Comparison of ENCODE assay signal across 8 mouse cellular contexts in genomic region chr12:111162312-111163061, GRCm38 (mm10). TPM values are rescaled to one million over a fixed set of nuclear protein-coding genes. Genes with fewer than 3 reads are reported as not detected.
DNase-seq lines count a peak whose midpoint lies in the region; ATAC-seq lines count a peak whose summit lies in the region.

No protein-coding gene starts in this region.

- peak; percentile 14; the same call in 1 of the 2 replicates for ATAC-seq in kidney, embryonic 16.5 days (ENCODE audit: low FRiP score, low TSS enrichment)
- no peak for ATAC-seq in liver, embryonic 16.5 days (ENCODE audit: low read depth)

- no peaks in the 10 kb centered on the region for H3K36me3 ChIP-seq in kidney, embryonic 16.5 days (ENCODE audit: insufficient read depth, low read length)
- no peaks in the 10 kb centered on the region for H3K36me3 ChIP-seq in liver, embryonic 16.5 days (ENCODE audit: control insufficient read depth, insufficient read depth)

- H3K27me3 ChIP-seq in kidney, embryonic 16.5 days (ENCODE audit: insufficient read depth, low read length) = no peaks in the 10 kb centered on the region
- no peaks in the 10 kb centered on the region for H3K27me3 ChIP-seq in liver, embryonic 16.5 days (ENCODE audit: control insufficient read depth, insufficient read depth, low read depth, low read length)

- H3K4me1 ChIP-seq in kidney, embryonic 16.5 days (ENCODE audit: insufficient read depth, low read length) = peaks cover 39% of the 10 kb centered on the region
- peaks cover 40% of the 10 kb centered on the region for H3K4me1 ChIP-seq in liver, embryonic 16.5 days (ENCODE audit: control insufficient read depth, low read depth, low read length)

- peak overlapping the region; percentile 55 for H3K27ac ChIP-seq in kidney, embryonic 16.5 days (ENCODE audit: low read length)
- H3K27ac ChIP-seq in liver, embryonic 16.5 days (ENCODE audit: low read length) = no peak overlapping the region

- no peaks in the 10 kb centered on the region for H3K9me3 ChIP-seq in kidney, embryonic 16.5 days (ENCODE audit: low read length)
- no peaks in the 10 kb centered on the region for H3K9me3 ChIP-seq in liver, embryonic 16.5 days (replicated peaks; ENCODE audit: control insufficient read depth, low read length)

- peak overlapping the region; percentile 32; the same call in 1 of the 2 replicates for H3K4me3 ChIP-seq in kidney, embryonic 16.5 days (ENCODE audit: low read length)
- no peak overlapping the region for H3K4me3 ChIP-seq in liver, embryonic 16.5 days (ENCODE audit: low read depth, low read length)

- peak overlapping the region; percentile 69 for H3K9ac ChIP-seq in kidney, embryonic 16.5 days (replicated peaks; ENCODE audit: low read length)
- no peak overlapping the region for H3K9ac ChIP-seq in liver, embryonic 16.5 days (ENCODE audit: low read depth, low read length)

- WGBS in kidney, embryonic 16.5 days = 12% methylated on average over 16 of the region's 16 CpGs
- 13% methylated on average over 16 of the region's 16 CpGs for WGBS in liver, embryonic 16.5 days (ENCODE audit: insufficient replicate concordance)

- H3K4me2 ChIP-seq in kidney, embryonic 16.5 days (replicated peaks; ENCODE audit: low read depth, low read length) = peak overlapping the region; percentile 55
- H3K4me2 ChIP-seq in liver, embryonic 16.5 days (ENCODE audit: low read depth, low read length) = peak overlapping the region; percentile 31; the same call in 1 of the 2 replicates

- DNase-seq in ES-CJ7 (ENCODE audit: low read depth, low spot score) = peak; percentile 89
- peak; percentile 48 to 73 for DNase-seq in adrenal gland, postnatal 36 days
- DNase-seq in frontal cortex, postnatal 36 days (ENCODE audit: low spot score in 2 of 2) = peak; percentile 58 to 59
- peak; percentile 46 for DNase-seq in retina, postnatal 7 days (ENCODE audit: low read depth, low spot score)
- no peak for DNase-seq in gastrocnemius, adult 18-20 months (ENCODE audit: low spot score)
- no peak for DNase-seq in gastrocnemius, postnatal 4 days (ENCODE audit: low spot score in 2 of 2)

RNA-seq across cellular contexts. Expression of gene Traf3, which starts 3.7 kb away (rescaled TPM):
- 10 to 100 TPM; 28.9 to 30.9 TPM for total RNA-seq in adrenal gland, postnatal 36 days (2021)
- polyA plus RNA-seq in kidney, embryonic 16.5 days (2015; fragmentation: Nextera tagmentation; extraction: Ambion mirVana) = 8.9 and 10.6 TPM in 2 replicates
- 1.6 and 2.3 TPM in 2 replicates for polyA plus RNA-seq in liver, embryonic 16.5 days (2015; fragmentation: Nextera tagmentation; extraction: Ambion mirVana)
- total RNA-seq in gastrocnemius, adult 18-20 months (2021) = 10 to 100 TPM; 10.9 to 17.4 TPM
- 10 to 100 TPM; 31.4 to 36.9 TPM for total RNA-seq in gastrocnemius, postnatal 4 days (2021)

RNA-seq across cellular contexts. Expression of gene 4930595D18Rik, which starts 21.8 kb away (rescaled TPM):
- not detected for total RNA-seq in adrenal gland, postnatal 36 days (2021)
- polyA plus RNA-seq in kidney, embryonic 16.5 days (2015; fragmentation: Nextera tagmentation; extraction: Ambion mirVana) = not detected in 2 replicates
- polyA plus RNA-seq in liver, embryonic 16.5 days (2015; fragmentation: Nextera tagmentation; extraction: Ambion mirVana) = not detected in 2 replicates
- not detected for total RNA-seq in gastrocnemius, adult 18-20 months (2021)
- total RNA-seq in gastrocnemius, postnatal 4 days (2021) = under 1 TPM in 1 of 2 experiments, not detected in 1; 0.34 TPM

Comparison
In these comparisons a context has a peak if more than half of its experiments do, and no peak if none do; other contexts are left out.
1. DNase-seq: peak in ES-CJ7 (single experiment), adrenal gland, postnatal 36 days (2 of 2), frontal cortex, postnatal 36 days (2 of 2) and retina, postnatal 7 days (single experiment); none in gastrocnemius, adult 18-20 months (single experiment) and gastrocnemius, postnatal 4 days (0 of 2).